Mouse (Mus musculus): ENCODE measurements at regions not wholly inside any gene's neighbourhood (a gene's known extent, or its start where the extent isn't known, plus 50 kb on each side); places are given as distances from the start of the nearest gene placed in this dataset.

DNA sequence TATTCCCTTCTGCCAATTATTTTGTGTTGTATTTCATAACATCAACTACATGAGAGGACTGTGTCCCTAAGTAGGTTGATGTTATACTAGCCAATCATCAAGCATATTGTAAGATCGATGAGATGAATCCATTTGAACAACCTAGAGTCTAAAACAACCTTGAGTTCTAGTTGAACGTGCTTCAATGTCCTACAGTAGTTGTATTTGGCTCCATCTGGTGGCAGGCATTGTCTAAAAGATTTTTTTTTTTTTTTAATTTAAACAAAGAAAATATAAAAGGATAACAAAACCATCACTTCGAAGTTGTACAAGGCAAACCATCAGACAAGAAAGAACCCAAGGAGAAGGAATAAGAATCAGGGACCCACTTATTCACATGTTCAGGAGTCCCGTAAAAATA is 114.4 kb downstream of the Pih1d3 start:
- intact Hi-C loops (cut with DNase I): loop anchor here (2.0 kb wide), 1 partner anchor 124 kb away; no protein-coding TSS in a partner anchor
- H3K79me2 ChIP-seq (replicated peaks; ENCODE audit: control insufficient read depth, insufficient read depth, low read length): no peaks in the 10 kb centered on the region
- DNase-seq: no peak
- no peak overlapping the region for H3K27ac ChIP-seq
- 40% methylated on average over 4 of the region's 4 CpGs for WGBS
- no peaks in the 10 kb centered on the region for H3K27me3 ChIP-seq (ENCODE audit: control insufficient read depth, insufficient read depth, low read length)
- H3K4me3 ChIP-seq: no peak overlapping the region
- H3K9ac ChIP-seq (ENCODE audit: low read depth, low read length): no peak overlapping the region
- TF ChIP-seq CTCF (IDR thresholded peaks at IDR 0.05) (peak; percentile 52), EP300 (IDR thresholded peaks at IDR 0.05; ENCODE audit: insufficient read depth, low read depth, low read length) (no peak), POLR2A (IDR thresholded peaks at IDR 0.05; ENCODE audit: insufficient read depth, low read depth, low read length) (no peak)
- no peaks in the 10 kb centered on the region for H3K36me3 ChIP-seq (ENCODE audit: control insufficient read depth, insufficient read depth, low read length)
- no peaks in the 10 kb centered on the region for H3K4me1 ChIP-seq (ENCODE audit: control insufficient read depth, insufficient read depth, low read length)

DNA sequence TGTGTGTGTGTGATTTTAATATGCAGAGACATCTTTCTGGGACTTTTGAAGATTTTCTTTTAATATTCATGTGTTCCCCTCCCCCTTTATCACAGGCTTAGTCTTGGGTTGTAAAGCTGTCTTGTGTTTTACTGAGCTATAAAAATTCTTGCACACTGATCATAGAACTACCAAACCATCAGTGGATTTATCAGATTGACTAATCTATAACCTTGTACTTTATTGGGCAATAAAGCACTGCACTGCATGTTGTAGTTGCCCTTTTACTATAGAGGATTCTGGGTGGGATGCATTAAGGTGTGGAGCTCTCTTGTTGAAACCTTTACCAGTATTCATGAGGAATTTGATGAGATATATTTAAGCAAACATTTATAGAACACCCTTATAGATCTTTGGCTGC is 141.3 kb downstream of the Pih1d3 start:
- H3K27ac ChIP-seq: no peak overlapping the region
- no peaks in the 10 kb centered on the region for H3K4me1 ChIP-seq (ENCODE audit: control insufficient read depth, insufficient read depth, low read length)
- no peaks in the 10 kb centered on the region for H3K79me2 ChIP-seq (replicated peaks; ENCODE audit: control insufficient read depth, insufficient read depth, low read length)
- no peak overlapping the region for H3K4me3 ChIP-seq
- H3K36me3 ChIP-seq (ENCODE audit: control insufficient read depth, insufficient read depth, low read length): no peaks in the 10 kb centered on the region
- no peak for DNase-seq
- no peaks in the 10 kb centered on the region for H3K27me3 ChIP-seq (ENCODE audit: control insufficient read depth, insufficient read depth, low read length)
- intact Hi-C loops (cut with DNase I): no loop called here
- no peak for TF ChIP-seq CTCF (IDR thresholded peaks at IDR 0.05)
- TF ChIP-seq POLR2A (IDR thresholded peaks at IDR 0.05; ENCODE audit: insufficient read depth, low read depth, low read length): no peak
- TF ChIP-seq EP300 (IDR thresholded peaks at IDR 0.05; ENCODE audit: insufficient read depth, low read depth, low read length): no peak
- no peak overlapping the region for H3K9ac ChIP-seq (ENCODE audit: low read depth, low read length)

DNA sequence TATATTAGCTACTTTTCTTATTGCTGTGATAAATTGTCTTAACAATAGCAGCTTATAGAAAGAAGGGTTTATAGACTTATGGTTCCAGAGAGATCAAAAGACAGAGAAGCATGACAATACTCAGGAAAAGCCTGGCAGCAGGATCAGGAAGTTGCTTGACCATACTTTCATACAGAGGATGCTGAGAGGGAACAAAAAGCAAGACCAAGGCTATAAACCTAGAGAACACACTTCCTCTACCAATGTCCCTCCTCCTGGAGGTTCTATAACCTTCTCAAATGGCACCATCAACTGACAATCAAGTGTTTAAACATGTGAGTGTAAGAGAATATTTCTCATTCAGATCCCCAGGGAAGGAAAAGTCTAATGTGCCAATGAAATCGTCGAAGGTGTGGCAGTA is 154.7 kb downstream of the Pih1d3 start:
- 60% methylated on average over 2 of the region's 2 CpGs for WGBS
- intact Hi-C loops (cut with DNase I): no loop called here

GRCm38 (mm10) chr1:31379032-31379431 is 156.4 kb downstream of the Pih1d3 start:
- no peak for DNase-seq
- H3K79me2 ChIP-seq (replicated peaks; ENCODE audit: control insufficient read depth, insufficient read depth, low read length): no peaks in the 10 kb centered on the region
- H3K4me1 ChIP-seq (ENCODE audit: control insufficient read depth, insufficient read depth, low read length): no peaks in the 10 kb centered on the region
- H3K27me3 ChIP-seq (ENCODE audit: control insufficient read depth, insufficient read depth, low read length): no peaks in the 10 kb centered on the region
- WGBS: 35% methylated on average over 2 of the region's 2 CpGs
- no peaks in the 10 kb centered on the region for H3K36me3 ChIP-seq (ENCODE audit: control insufficient read depth, insufficient read depth, low read length)
- no peak overlapping the region for H3K27ac ChIP-seq
- no peak for TF ChIP-seq POLR2A (IDR thresholded peaks at IDR 0.05; ENCODE audit: insufficient read depth, low read depth, low read length)
- TF ChIP-seq CTCF (IDR thresholded peaks at IDR 0.05): no peak
- TF ChIP-seq EP300 (IDR thresholded peaks at IDR 0.05; ENCODE audit: insufficient read depth, low read depth, low read length): no peak
- no peak overlapping the region for H3K4me3 ChIP-seq
- no peak overlapping the region for H3K9ac ChIP-seq (ENCODE audit: low read depth, low read length)
- intact Hi-C loops (cut with DNase I): no loop called here

More for the DNA sequence above, 154.7 kb downstream of the Pih1d3 start:
- H3K27ac ChIP-seq: no peak overlapping the region
- H3K4me1 ChIP-seq (ENCODE audit: control insufficient read depth, insufficient read depth, low read length): no peaks in the 10 kb centered on the region
- H3K79me2 ChIP-seq (replicated peaks; ENCODE audit: control insufficient read depth, insufficient read depth, low read length): no peaks in the 10 kb centered on the region
- H3K36me3 ChIP-seq (ENCODE audit: control insufficient read depth, insufficient read depth, low read length): no peaks in the 10 kb centered on the region
- no peak overlapping the region for H3K4me3 ChIP-seq
- H3K9ac ChIP-seq (ENCODE audit: low read depth, low read length): no peak overlapping the region
- TF ChIP-seq EP300 (IDR thresholded peaks at IDR 0.05; ENCODE audit: insufficient read depth, low read depth, low read length) (no peak), POLR2A (IDR thresholded peaks at IDR 0.05; ENCODE audit: insufficient read depth, low read depth, low read length) (no peak), CTCF (IDR thresholded peaks at IDR 0.05) (no peak)
- DNase-seq: no peak
- H3K27me3 ChIP-seq (ENCODE audit: control insufficient read depth, insufficient read depth, low read length): no peaks in the 10 kb centered on the region

- H3K9ac ChIP-seq (ENCODE audit: low read depth, low read length): no peak overlapping the region
- TF ChIP-seq POLR2A (IDR thresholded peaks at IDR 0.05; ENCODE audit: insufficient read depth, low read depth, low read length) (no peak), CTCF (IDR thresholded peaks at IDR 0.05) (no peak), EP300 (IDR thresholded peaks at IDR 0.05; ENCODE audit: insufficient read depth, low read depth, low read length) (no peak)
Observed at GRCm38 (mm10) chr1:31380312-31380711, 157.7 kb downstream of the Pih1d3 start.

GRCm38 (mm10) chr1:31382192-31382591 is 159.6 kb downstream of the Pih1d3 start:
- Histone ChIP-seq H3K36me3 (ENCODE audit: control insufficient read depth, insufficient read depth, low read length) (no peaks in the 10 kb centered on the region), H3K27ac (no peak overlapping the region), H3K4me1 (ENCODE audit: control insufficient read depth, insufficient read depth, low read length) (no peaks in the 10 kb centered on the region), H3K9ac (ENCODE audit: low read depth, low read length) (no peak overlapping the region), H3K4me3 (no peak overlapping the region), H3K79me2 (replicated peaks; ENCODE audit: control insufficient read depth, insufficient read depth, low read length) (no peaks in the 10 kb centered on the region), H3K27me3 (ENCODE audit: control insufficient read depth, insufficient read depth, low read length) (no peaks in the 10 kb centered on the region)
- no peak for DNase-seq
- no peak for TF ChIP-seq CTCF (IDR thresholded peaks at IDR 0.05)
- TF ChIP-seq POLR2A (IDR thresholded peaks at IDR 0.05; ENCODE audit: insufficient read depth, low read depth, low read length): no peak
- TF ChIP-seq EP300 (IDR thresholded peaks at IDR 0.05; ENCODE audit: insufficient read depth, low read depth, low read length): no peak
- intact Hi-C loops (cut with DNase I): no loop called here
- WGBS: 58% methylated on average over 4 of the region's 4 CpGs

More at GRCm38 (mm10) chr1:31380312-31380711, 157.7 kb downstream of the Pih1d3 start:
- Histone ChIP-seq H3K36me3 (ENCODE audit: control insufficient read depth, insufficient read depth, low read length) (no peaks in the 10 kb centered on the region), H3K27ac (no peak overlapping the region), H3K27me3 (ENCODE audit: control insufficient read depth, insufficient read depth, low read length) (no peaks in the 10 kb centered on the region), H3K79me2 (replicated peaks; ENCODE audit: control insufficient read depth, insufficient read depth, low read length) (no peaks in the 10 kb centered on the region), H3K4me3 (no peak overlapping the region), H3K4me1 (ENCODE audit: control insufficient read depth, insufficient read depth, low read length) (no peaks in the 10 kb centered on the region)
- WGBS: 59% methylated on average over 2 of the region's 2 CpGs
- intact Hi-C loops (cut with DNase I): no loop called here
- no peak for DNase-seq
